Mouse (Mus musculus): ENCODE measurements around the gene Nexmif.
"Not testable (repeated sequence)": the region's sequence is repeated elsewhere in the genome, so short reads cannot be mapped to it uniquely, and the experiment has no call there.

Gene Nexmif

DNA sequence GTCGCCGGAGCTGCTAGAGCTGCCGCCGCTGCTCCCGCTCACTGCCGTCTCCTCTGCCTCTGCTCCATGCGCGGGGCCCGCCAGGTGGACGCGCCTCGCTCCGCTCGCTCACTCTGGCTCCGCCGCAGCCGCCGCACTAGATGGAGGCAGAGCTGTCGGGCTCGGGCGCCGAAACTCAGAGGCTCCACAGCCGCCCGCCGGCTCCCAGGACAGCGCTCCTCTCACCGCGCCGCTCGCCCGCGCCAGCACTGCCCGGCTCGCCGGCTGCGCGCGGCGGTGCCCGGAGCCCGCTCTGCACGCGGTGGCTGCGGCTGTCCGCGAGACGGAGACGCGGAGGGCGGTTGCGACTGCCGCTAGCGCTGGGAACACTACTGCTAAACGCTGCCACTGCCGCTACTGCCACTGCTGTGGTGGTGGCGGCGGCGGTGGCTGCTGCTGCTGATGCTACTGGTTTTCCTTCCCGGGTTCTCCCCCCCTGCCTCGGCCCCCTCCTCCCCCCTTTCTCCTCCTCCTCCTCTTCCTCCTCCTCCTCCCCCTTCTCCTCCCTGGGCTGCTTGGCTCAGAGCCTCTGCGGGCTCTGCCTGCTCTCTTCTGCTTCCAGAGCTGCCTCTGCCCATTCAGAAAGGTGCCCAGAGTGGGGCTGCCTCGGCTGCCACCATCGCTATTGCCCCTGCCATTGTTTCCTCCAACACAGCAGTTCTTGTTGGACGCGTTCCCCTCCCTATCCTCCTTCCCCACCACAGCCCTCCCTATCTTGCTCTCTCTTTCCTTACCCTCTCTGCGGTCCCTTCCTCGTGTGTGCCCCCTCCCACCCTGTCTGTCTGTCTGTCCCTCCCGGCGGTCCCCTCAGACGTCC lies at the start of gene Nexmif:
Gene Nexmif (minus strand): TSS at position 450 of the 856 bp plus-strand sequence.
- DNase-seq = peak; percentile 54

DNA sequence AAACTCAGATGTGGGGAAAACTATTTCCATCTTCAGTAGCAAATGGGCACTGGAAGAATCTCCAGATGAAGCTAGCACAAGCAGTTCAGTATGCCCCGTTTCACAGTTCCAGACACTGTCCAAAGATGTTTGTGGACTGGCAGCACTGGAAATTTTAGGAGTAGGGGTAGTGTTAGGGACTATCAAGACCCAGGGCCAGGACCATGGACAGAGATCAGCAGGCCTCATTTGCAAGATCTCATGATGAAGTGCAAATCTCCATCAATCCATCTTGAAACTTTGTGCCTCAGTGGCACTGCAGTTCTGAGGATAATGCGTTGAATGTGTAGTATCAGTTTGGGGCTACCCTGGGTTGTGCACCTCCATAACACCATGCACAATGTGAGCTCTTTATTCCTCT lies 7.7 kb upstream of the Nexmif start:
- no peak for DNase-seq

DNA sequence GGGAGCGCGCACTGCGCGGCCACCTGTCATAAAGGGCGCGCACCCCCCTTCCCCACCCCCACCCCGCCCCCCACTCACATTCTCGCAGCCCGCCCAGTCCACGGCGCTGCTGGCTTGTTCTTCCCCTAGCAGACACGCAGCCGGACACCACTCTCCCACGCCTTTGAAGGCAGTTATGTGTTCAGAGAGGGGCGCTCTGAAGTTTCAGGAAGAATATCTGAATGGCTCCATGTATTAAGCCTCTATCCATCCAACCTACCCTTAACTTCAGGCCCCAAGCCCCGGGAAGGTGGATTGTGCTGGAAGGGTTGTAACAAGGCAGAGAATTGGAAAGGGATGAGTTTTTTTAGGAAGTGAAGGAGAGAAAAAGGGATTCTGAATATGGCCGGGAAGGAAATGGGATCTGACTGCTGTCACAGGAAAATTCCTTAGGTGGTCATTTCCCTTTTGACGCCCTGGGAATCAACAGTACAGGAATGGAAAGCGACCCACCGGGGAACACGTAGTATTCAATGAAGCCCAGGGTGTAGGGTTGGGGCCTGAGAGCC lies 681 bp upstream of the Nexmif start:
- DNase-seq = peak; percentile 30

DNA sequence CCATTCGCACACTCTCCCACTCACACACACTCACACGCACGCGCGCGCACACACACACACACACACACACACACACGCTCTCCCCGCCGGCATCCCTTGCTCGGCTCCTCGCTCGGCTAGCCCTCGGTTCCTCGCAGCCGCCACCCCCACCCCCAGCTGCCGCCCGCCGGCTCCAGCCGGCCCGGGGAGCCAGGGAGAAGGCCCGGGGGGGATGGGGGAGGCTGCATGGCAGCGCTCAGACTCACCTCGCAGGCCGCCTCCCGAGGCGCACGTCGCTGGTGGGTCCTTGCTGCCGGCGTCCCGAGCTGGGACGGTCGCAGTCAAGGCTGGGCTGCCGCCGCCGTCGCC lies 623 bp downstream of the Nexmif start:
- no peak for DNase-seq

DNA sequence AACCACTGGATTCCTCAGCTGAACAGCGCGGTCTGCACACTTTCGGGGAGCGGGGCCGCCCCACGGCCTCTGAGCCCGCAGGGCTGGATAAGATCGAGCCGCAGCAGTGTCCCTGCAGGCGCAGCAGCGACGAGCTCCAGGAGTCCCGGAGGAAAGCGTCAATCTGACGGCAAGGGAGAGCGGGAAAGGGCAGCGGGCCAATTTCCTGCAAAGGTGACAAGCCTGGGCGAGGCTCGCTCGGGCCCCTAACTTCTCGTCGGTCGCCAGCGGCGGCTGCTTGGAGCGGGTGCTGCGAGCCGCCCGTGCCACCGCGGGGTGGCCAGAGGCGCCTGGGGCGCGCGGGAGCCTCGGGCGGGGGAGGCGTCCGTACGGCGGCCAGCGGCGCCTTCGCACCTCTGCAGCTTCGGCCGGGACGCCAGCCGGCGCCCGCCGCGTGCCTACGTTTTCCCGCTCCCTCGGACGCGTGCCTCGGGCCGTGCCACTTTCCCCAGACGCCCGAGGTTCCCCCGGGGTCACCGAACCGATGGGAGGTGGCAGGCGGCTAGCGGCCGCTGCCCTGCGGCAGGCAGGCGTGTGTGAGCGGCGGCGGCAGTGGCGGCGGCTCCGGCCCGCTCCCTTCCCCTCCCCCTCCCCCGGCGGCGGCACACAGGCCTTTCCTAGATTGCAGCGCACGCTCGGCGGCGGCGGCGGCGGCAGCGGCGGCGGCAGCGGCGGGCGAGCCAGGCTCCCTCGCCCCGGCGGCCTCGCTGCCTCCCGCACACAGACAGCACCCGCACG lies 1.2 kb downstream of the Nexmif start:
- DNase-seq = peak; percentile 65

DNA sequence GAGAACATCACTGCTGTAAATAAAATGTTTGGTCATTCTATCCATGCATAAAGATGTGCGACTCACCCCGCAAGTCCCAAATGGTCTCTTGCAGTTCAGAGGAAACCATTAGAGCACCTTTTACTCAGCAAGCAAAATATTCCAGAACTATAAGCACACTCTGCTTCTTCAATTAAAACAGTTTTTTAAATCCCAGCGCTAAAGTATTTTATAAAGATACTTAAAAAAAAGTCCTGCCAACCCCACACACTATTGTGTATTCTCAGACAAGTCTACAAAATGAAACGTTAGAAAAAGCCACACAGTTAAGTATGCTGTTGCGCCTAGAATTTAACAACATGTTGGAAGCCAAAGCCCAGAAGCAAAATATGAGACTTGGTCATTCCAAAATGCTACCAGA lies 1.9 kb downstream of the Nexmif start:
- DNase-seq = no peak

DNA sequence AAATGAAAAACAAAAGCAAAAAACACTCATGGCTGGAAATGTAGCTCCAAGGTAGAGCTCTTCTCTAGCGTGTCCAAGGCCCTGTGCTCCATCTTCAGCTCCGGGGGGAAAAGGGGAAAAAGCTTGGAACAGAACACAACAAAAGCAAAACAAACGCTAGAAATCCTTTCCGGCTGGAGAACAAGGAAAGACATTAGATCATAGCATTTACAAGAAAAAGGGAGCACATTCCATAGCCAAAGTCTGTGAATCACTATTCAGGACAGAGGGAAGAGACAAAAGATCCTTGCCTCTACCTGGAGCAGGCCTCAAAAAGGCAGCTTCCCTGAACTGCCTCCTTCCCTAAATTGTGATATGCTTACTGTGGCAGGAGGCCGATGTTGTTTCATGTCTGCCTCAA lies 4.4 kb downstream of the Nexmif start:
- DNase-seq = no peak

DNA sequence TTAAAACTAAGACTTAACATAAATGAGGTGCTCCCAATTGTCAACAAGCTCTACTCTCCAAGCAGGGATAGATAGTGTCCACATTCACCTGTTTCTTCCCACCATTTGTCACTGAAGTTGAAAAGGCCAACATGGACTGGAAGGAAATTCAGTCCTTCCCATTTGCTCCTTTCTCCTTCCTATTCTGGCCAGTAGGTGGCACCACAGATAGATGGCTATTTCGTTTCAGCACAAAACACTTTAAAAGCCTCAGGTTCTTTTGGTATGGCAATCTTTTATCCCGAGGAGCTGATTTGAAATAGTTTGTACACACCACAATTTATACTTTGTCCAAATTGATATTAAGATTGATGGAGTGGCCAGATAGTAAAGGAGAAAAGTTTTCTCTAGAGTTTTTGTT lies 21.7 kb downstream of the Nexmif start:
- peak; percentile 18 for DNase-seq

DNA sequence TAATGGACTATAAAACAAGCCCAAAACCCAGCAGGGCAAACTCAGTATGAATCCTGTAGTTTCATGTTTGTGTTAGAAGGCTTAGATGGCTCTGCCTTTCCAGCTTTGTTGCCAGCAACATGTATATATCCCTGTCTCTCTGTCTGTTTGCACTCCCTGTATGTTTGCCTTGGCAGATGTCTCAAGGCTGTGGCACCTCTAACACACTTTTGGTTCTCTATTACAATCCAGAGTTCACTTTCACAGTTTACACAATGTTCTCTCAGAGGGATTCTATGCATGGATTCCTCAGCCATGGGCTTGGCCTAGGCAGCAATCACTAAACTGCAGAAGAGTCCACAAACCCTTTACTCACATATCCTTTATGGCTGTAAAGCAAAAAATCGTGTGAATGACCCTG lies 50.9 kb downstream of the Nexmif start:
- DNase-seq = no peak

DNA sequence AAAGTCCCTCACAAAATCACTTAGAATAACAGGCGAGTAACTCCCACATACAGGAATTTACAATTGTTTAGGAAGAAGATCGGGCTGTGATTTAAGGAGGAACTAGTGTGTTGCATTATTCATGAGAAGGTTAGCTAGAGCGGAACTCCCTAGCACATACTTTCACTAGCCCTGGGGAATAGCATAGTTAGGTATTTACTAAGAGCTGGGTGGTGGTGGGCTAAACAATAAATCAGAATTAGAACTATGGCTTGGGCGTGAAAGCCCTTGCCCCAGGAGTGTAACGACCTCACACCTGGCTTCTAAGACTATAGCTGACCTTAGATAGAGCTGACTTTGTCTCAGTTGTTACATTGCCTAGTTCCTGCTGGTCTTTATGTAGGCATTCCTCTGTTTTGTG lies 85.7 kb downstream of the Nexmif start:
- DNase-seq = not testable (repeated sequence)

DNA sequence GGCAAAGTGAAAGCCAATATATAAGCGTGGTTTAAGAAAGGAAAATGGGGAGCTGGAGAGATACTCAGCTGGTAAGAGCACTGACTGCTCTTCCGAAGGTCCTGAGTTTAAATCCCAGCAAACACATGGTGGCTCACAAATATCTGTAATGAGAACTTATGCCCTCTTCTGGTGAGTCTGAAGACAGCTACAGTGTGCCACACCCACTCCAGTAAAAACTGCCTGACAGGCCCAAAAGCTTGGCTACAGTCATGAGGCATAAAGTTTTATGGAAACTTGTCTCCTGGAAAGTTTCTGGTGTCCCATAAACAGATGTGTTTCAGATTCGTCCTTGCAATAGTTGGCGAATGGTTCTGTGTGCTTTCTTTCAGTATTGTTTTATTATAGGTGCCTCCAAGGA lies 86.4 kb downstream of the Nexmif start:
- no peak for DNase-seq

DNA sequence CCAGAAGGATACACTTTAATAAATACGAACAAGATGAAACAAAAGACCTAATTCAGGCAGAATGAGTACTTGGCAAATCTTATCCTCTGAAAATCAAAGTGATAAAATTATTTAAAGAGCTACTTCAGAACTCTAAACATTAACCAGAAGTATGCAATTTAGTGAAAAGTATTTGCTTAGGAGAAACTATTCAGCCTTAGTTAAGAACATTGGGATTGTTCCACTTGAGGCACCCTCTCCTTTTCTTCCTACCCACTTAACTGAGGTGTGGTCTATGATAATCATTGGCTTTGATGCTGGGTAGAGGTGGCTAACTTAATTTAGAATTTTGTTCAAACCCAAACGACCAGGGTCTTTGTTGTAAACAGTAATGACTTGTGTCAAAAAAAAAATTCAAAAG lies 146.1 kb downstream of the Nexmif start:
- DNase-seq = no peak

DNA sequence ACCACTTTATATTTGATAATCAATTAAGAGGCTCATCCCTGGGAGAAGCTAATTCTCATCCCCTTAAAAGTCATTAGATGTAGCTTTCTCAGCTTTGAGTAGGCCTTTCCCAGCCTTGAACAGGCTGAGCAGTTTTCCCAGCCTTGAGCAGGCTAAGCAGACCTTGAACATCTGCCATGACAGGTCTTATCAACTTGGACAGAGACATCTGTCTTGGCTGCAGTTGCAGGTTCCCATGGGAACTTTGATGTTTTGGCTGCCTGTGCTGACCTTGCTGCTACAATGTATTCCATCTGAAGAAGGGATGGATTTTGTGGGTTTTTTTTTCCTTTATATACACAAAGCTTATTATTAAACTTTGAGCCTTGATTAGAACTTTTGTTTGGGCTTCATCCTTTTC lies 160.7 kb downstream of the Nexmif start:
- DNase-seq = no peak

DNA sequence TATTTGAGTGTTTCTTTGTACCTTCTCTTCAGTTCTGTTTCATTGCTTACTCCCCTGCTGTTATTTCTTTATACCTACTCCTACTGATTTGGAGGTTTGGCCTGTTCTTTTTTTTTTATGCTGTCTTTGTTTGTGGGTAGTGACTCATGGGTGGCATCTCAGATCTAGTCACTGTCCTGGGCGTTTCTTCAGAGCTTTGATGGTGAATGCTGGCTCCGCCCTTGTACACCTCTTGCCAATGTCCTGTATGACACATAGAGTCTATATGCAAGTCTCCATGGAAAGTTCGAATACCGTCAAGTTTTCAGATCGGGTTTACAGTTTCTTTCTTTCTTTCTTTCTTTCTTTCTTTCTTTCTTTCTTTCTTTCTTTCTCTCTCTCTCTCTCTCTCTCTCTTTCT lies 167.1 kb downstream of the Nexmif start:
- no peak for DNase-seq

DNA sequence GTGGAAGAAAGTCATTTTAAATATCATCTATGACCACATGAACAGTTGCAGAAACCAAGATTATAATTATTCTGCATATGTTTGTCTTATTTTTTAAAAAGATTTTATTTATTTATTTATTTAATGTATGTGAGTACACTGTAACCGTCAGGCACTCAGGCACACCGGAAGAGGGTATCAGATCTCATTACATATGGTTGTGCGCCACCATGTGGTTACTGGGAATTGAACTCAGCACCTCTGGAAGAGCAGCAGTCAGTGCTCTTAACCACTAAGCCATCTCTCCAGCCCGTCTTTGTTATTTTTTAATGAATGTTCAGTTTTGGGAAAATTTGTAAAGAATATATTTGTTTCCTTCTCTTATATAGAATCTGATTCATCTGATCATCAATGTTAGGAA lies 168.2 kb downstream of the Nexmif start:
- no peak for DNase-seq
